ENCODE assay signal across 8 mouse cellular contexts in genomic region chrX:153497688-153498516, GRCm38 (mm10). TPM values are rescaled to one million over a fixed set of nuclear protein-coding genes. Genes with fewer than 3 reads are reported as not detected.
DNase-seq lines count a peak whose midpoint lies in the region; ATAC-seq lines count a peak whose summit lies in the region.

TSS of gene Ubqln2 (plus strand) at chrX:153498227.

- WGBS in hindbrain, embryonic 13.5 days: 22% methylated on average over 56 of the region's 76 CpGs

- peak within 1 kb of the TSS; percentile 96 for H3K27ac ChIP-seq in hindbrain, embryonic 13.5 days

- DNase-seq in R1 (ENCODE audit: low read depth, low spot score): peak; percentile 88
- DNase-seq in cerebellum, postnatal 25 days: peak; percentile 88 to 90
- peak; percentile 42 to 62 for DNase-seq in frontal cortex, postnatal 25 days (ENCODE audit: low spot score in 2 of 2)
- DNase-seq in layer of hippocampus, postnatal 25 days (ENCODE audit: extremely low spot score in 1 of 2, low spot score in 1 of 2): peak; percentile 69 to 73
- peak; percentile 76 for DNase-seq in lung, postnatal 14 days
- peak; percentile 81 for DNase-seq in ovary, postnatal 36 days (ENCODE audit: low spot score)
- DNase-seq in thymus, postnatal 14 days: peak; percentile 77

- ATAC-seq in hindbrain, embryonic 13.5 days (ENCODE audit: low FRiP score): peak; percentile 93

- H3K27me3 ChIP-seq in hindbrain, embryonic 13.5 days: no peaks in the 10 kb centered on the region

- H3K4me2 ChIP-seq in hindbrain, embryonic 13.5 days: peak within 1 kb of the TSS; percentile 73

- H3K36me3 ChIP-seq in hindbrain, embryonic 13.5 days: no peaks in the 10 kb centered on the region

- no peaks in the 10 kb centered on the region for H3K9me3 ChIP-seq in hindbrain, embryonic 13.5 days

- H3K4me3 ChIP-seq in hindbrain, embryonic 13.5 days: peak within 1 kb of the TSS; percentile 65

- H3K9ac ChIP-seq in hindbrain, embryonic 13.5 days: peak within 1 kb of the TSS; percentile 92

- peaks cover 3% of the 10 kb centered on the region; the same call in 1 of the 2 replicates for H3K4me1 ChIP-seq in hindbrain, embryonic 13.5 days (replicated peaks)

RNA-seq across cellular contexts. Expression of gene Ubqln2, which starts in this region (rescaled TPM):
- 46.6 and 48.2 TPM in 2 replicates for polyA plus RNA-seq in hindbrain, embryonic 13.5 days (2015; fragmentation: Nextera tagmentation; extraction: Ambion mirVana)
- 100 to 1,000 TPM; 242 to 253 TPM for total RNA-seq in layer of hippocampus, postnatal 25 days (2021)

Comparison
In these comparisons a context has a peak if more than half of its experiments do, and no peak if none do; other contexts are left out.
1. Peak in every context shown above with its lines: DNase-seq, ATAC-seq, H3K4me3 ChIP-seq and H3K27ac ChIP-seq.